Mouse (Mus musculus): ENCODE results near the gene Ski.

Gene Ski

GRCm38 (mm10) chr4:155213752-155214054, 8.7 kb downstream of the Ski start:
- no peak for DNase-seq

- DNase-seq: no peak
These were observed 9.2 kb downstream of the Ski start for GRCm38 (mm10) chr4:155213052-155213751.

- no peak for DNase-seq
These were observed 12.9 kb downstream of the Ski start for GRCm38 (mm10) chr4:155209494-155209893.

GRCm38 (mm10) chr4:155209079-155209478, 13.3 kb downstream of the Ski start:
- no peak for DNase-seq

GRCm38 (mm10) chr4:155208613-155209012, 13.8 kb downstream of the Ski start:
- DNase-seq: no peak

- no peak for DNase-seq
These were observed 14.6 kb downstream of the Ski start for GRCm38 (mm10) chr4:155207841-155208240.

- no peak for DNase-seq
These were observed 15.9 kb downstream of the Ski start for GRCm38 (mm10) chr4:155206498-155206897.

- peak; percentile 69 for DNase-seq
These were observed 16.5 kb downstream of the Ski start for GRCm38 (mm10) chr4:155205919-155206318.

- DNase-seq: no peak
These were observed 20.6 kb downstream of the Ski start for GRCm38 (mm10) chr4:155201764-155202163.

GRCm38 (mm10) chr4:155200861-155201390, 21.5 kb downstream of the Ski start:
- DNase-seq: no peak

- no peak for DNase-seq
These were observed 24.7 kb downstream of the Ski start for GRCm38 (mm10) chr4:155197726-155198125.

- DNase-seq: no peak
These were observed 27.2 kb downstream of the Ski start for GRCm38 (mm10) chr4:155195204-155195603.

GRCm38 (mm10) chr4:155190275-155190674, 32.1 kb downstream of the Ski start:
- no peak for DNase-seq

- DNase-seq: peak; percentile 53
These were observed 32.7 kb downstream of the Ski start for GRCm38 (mm10) chr4:155189711-155190139.

- DNase-seq: no peak
These were observed 33.6 kb downstream of the Ski start for GRCm38 (mm10) chr4:155188803-155189202.

GRCm38 (mm10) chr4:155188341-155188740, 34.1 kb downstream of the Ski start:
- no peak for DNase-seq

GRCm38 (mm10) chr4:155187192-155187674, 35.2 kb downstream of the Ski start:
- peak; percentile 51 for DNase-seq

GRCm38 (mm10) chr4:155185845-155186244, 36.5 kb downstream of the Ski start:
- DNase-seq: no peak

- no peak for DNase-seq
These were observed 37.9 kb downstream of the Ski start for GRCm38 (mm10) chr4:155184248-155185070.

GRCm38 (mm10) chr4:155183201-155183600, 39.2 kb downstream of the Ski start:
- DNase-seq: no peak

- DNase-seq: peak; percentile 58
These were observed 43.3 kb downstream of the Ski start for GRCm38 (mm10) chr4:155178981-155179512.

GRCm38 (mm10) chr4:155178274-155178673, 44.1 kb downstream of the Ski start:
- DNase-seq: peak; percentile 73

- no peak for DNase-seq
These were observed 46.2 kb downstream of the Ski start for GRCm38 (mm10) chr4:155176210-155176609.
